Mouse (Mus musculus) C2C12 (cell line): ENCODE results near the gene Htt.

Experiments used
- CEBPB ChIP-seq: IDR thresholded peaks from one replicate; pipeline ENCODE4 v1.6.1; 2011; ENCODE audit warnings: low read depth, mild to moderate bottlenecking, control low read depth, moderate library complexity
- CTCF ChIP-seq: IDR thresholded peaks from one replicate; pipeline ENCODE4 v1.5.1; 2011; ENCODE audit not compliant: control insufficient read depth, insufficient read depth, insufficient read length
- MYOG ChIP-seq: IDR thresholded peaks from one replicate; pipeline ENCODE4 v1.6.1; 2011; ENCODE audit not compliant: control insufficient read depth, insufficient read length; ENCODE audit errors: extremely low read depth
- USF1 ChIP-seq: IDR thresholded peaks from one replicate; pipeline ENCODE4 v1.6.1; 2011; ENCODE audit warnings: low read depth, mild to moderate bottlenecking, control low read depth, moderate library complexity

GRCm38 (mm10) chr5:34908726-34909633 is 147.4 kb downstream of the Htt start:
- no peak for TF ChIP-seq CTCF
- TF ChIP-seq USF1 = no peak
- no peak for TF ChIP-seq CEBPB
- no peak for TF ChIP-seq MYOG
